Mouse (Mus musculus): ENCODE measurements at regions not wholly inside any gene's neighbourhood (a gene's known extent, or its start where the extent isn't known, plus 50 kb on each side); places are given as distances from the start of the nearest gene placed in this dataset.

- ATAC-seq, result no peak
- H3K4me3 ChIP-seq, result no peak overlapping the region
- H3K4me2 ChIP-seq, result no peak overlapping the region
- no peak overlapping the region for H3K9ac ChIP-seq
- peaks cover 45% of the 10 kb centered on the region for H3K4me1 ChIP-seq
- H3K36me3 ChIP-seq (ENCODE audit: poor library complexity, severe bottlenecking), result no peaks in the 10 kb centered on the region
- H3K27ac ChIP-seq, result no peak overlapping the region
- H3K9me3 ChIP-seq (replicated peaks), result no peaks in the 10 kb centered on the region
- H3K27me3 ChIP-seq, result peaks cover 93% of the 10 kb centered on the region
- 39% methylated on average over 5 of the region's 5 CpGs for whole genome bisulfite sequencing
Measured at GRCm38 (mm10) chr9:47909051-47909450, 252.8 kb upstream of the Nxpe4 start.

GRCm38 (mm10) chr9:47910501-47910906, 251.3 kb upstream of the Nxpe4 start:
- ATAC-seq, result peak; percentile 95
- peaks cover 95% of the 10 kb centered on the region for H3K27me3 ChIP-seq
- no peaks in the 10 kb centered on the region for H3K9me3 ChIP-seq (replicated peaks)
- peak overlapping the region; percentile 69 for H3K27ac ChIP-seq
- 13% methylated on average over 6 of the region's 6 CpGs for WGBS
- peaks cover 31% of the 10 kb centered on the region for H3K4me1 ChIP-seq
- no peak overlapping the region for H3K4me3 ChIP-seq
- H3K4me2 ChIP-seq, result peak overlapping the region; percentile 30
- H3K36me3 ChIP-seq (ENCODE audit: poor library complexity, severe bottlenecking), result no peaks in the 10 kb centered on the region
- H3K9ac ChIP-seq, result peak overlapping the region; percentile 10; the same call in 1 of the 2 replicates

- Histone ChIP-seq H3K4me1 (peaks cover 30% of the 10 kb centered on the region), H3K4me3 (no peak overlapping the region), H3K9ac (no peak overlapping the region), H3K9me3 (replicated peaks) (no peaks in the 10 kb centered on the region), H3K27ac (no peak overlapping the region), H3K4me2 (no peak overlapping the region), H3K36me3 (ENCODE audit: poor library complexity, severe bottlenecking) (no peaks in the 10 kb centered on the region), H3K27me3 (peaks cover 84% of the 10 kb centered on the region)
- ATAC-seq, result no peak
- 86% methylated on average over 5 of the region's 5 CpGs for WGBS
Measured at GRCm38 (mm10) chr9:47912823-47913222, 249.0 kb upstream of the Nxpe4 start.

GRCm38 (mm10) chr9:47935299-47935698, 226.5 kb upstream of the Nxpe4 start:
- ATAC-seq, result no peak
- H3K4me1 ChIP-seq, result peaks cover 4% of the 10 kb centered on the region; the same call in 1 of the 2 replicates
- 86% methylated on average over 2 of the region's 2 CpGs for WGBS

GRCm38 (mm10) chr9:47935957-47936457, 225.8 kb upstream of the Nxpe4 start:
- Histone ChIP-seq H3K9me3 (replicated peaks) (no peaks in the 10 kb centered on the region), H3K9ac (no peak overlapping the region), H3K27me3 (peaks cover 9% of the 10 kb centered on the region), H3K4me3 (no peak overlapping the region), H3K27ac (no peak overlapping the region), H3K36me3 (ENCODE audit: poor library complexity, severe bottlenecking) (no peaks in the 10 kb centered on the region), H3K4me1 (peaks cover 4% of the 10 kb centered on the region; the same call in 1 of the 2 replicates), H3K4me2 (no peak overlapping the region)
- 23% methylated on average over 7 of the region's 7 CpGs for WGBS
- no peak for ATAC-seq

More at GRCm38 (mm10) chr9:47935299-47935698, 226.5 kb upstream of the Nxpe4 start:
- Histone ChIP-seq H3K36me3 (ENCODE audit: poor library complexity, severe bottlenecking) (no peaks in the 10 kb centered on the region), H3K4me2 (no peak overlapping the region), H3K4me3 (no peak overlapping the region), H3K27me3 (peaks cover 9% of the 10 kb centered on the region), H3K9me3 (replicated peaks) (no peaks in the 10 kb centered on the region), H3K9ac (no peak overlapping the region), H3K27ac (no peak overlapping the region)

- peaks cover 9% of the 10 kb centered on the region for H3K27me3 ChIP-seq
- H3K4me2 ChIP-seq, result no peak overlapping the region
- H3K9me3 ChIP-seq (replicated peaks), result no peaks in the 10 kb centered on the region
- H3K27ac ChIP-seq, result no peak overlapping the region
- H3K4me1 ChIP-seq, result peaks cover 14% of the 10 kb centered on the region
- H3K9ac ChIP-seq, result no peak overlapping the region
- WGBS, result 83% methylated on average over 14 of the region's 14 CpGs
- ATAC-seq, result no peak
- no peak overlapping the region for H3K4me3 ChIP-seq
- no peaks in the 10 kb centered on the region for H3K36me3 ChIP-seq (ENCODE audit: poor library complexity, severe bottlenecking)
Measured at GRCm38 (mm10) chr9:47938941-47939710, 222.7 kb upstream of the Nxpe4 start.

GRCm38 (mm10) chr9:47942761-47943583, 218.9 kb upstream of the Nxpe4 start:
- H3K4me1 ChIP-seq, result peaks cover 9% of the 10 kb centered on the region
- 46% methylated on average over 11 of the region's 11 CpGs for WGBS
- ATAC-seq, result peak; percentile 63
- peak overlapping the region; percentile 25; the same call in 1 of the 2 replicates for H3K27ac ChIP-seq
- H3K36me3 ChIP-seq (ENCODE audit: poor library complexity, severe bottlenecking), result no peaks in the 10 kb centered on the region
- H3K27me3 ChIP-seq, result peaks cover 9% of the 10 kb centered on the region
- no peaks in the 10 kb centered on the region for H3K9me3 ChIP-seq (replicated peaks)
- H3K4me3 ChIP-seq, result no peak overlapping the region
- H3K9ac ChIP-seq, result no peak overlapping the region
- H3K4me2 ChIP-seq, result no peak overlapping the region

- H3K36me3 ChIP-seq (ENCODE audit: poor library complexity, severe bottlenecking), result no peaks in the 10 kb centered on the region
- H3K4me1 ChIP-seq, result peaks cover 9% of the 10 kb centered on the region
- H3K4me2 ChIP-seq, result no peak overlapping the region
- WGBS, result 92% methylated on average over 7 of the region's 7 CpGs
- ATAC-seq, result no peak
- no peak overlapping the region for H3K4me3 ChIP-seq
- H3K27ac ChIP-seq, result no peak overlapping the region
- H3K9me3 ChIP-seq (replicated peaks), result no peaks in the 10 kb centered on the region
- H3K9ac ChIP-seq, result no peak overlapping the region
- no peaks in the 10 kb centered on the region for H3K27me3 ChIP-seq
Measured at GRCm38 (mm10) chr9:47946226-47946625, 215.6 kb upstream of the Nxpe4 start.

- Histone ChIP-seq H3K27me3 (no peaks in the 10 kb centered on the region), H3K4me2 (no peak overlapping the region), H3K9ac (no peak overlapping the region), H3K4me1 (no peaks in the 10 kb centered on the region), H3K27ac (no peak overlapping the region), H3K36me3 (ENCODE audit: poor library complexity, severe bottlenecking) (no peaks in the 10 kb centered on the region), H3K9me3 (replicated peaks) (0 out of 2 replicates have a peak, but pooled peaks cover 7% of the 10 kb centered on the region), H3K4me3 (no peak overlapping the region)
- no peak for ATAC-seq
- WGBS, result 68% methylated on average over 3 of the region's 3 CpGs
Measured at GRCm38 (mm10) chr9:47957881-47958280, 203.9 kb upstream of the Nxpe4 start.

GRCm38 (mm10) chr9:47958861-47959260, 203.0 kb upstream of the Nxpe4 start:
- Histone ChIP-seq H3K4me2 (no peak overlapping the region), H3K9me3 (replicated peaks) (0 out of 2 replicates have a peak, but pooled peaks cover under 1% of the 10 kb centered on the region), H3K4me1 (no peaks in the 10 kb centered on the region), H3K4me3 (no peak overlapping the region), H3K27me3 (no peaks in the 10 kb centered on the region), H3K9ac (no peak overlapping the region), H3K36me3 (ENCODE audit: poor library complexity, severe bottlenecking) (no peaks in the 10 kb centered on the region), H3K27ac (no peak overlapping the region)
- WGBS, result 93% methylated on average over 6 of the region's 6 CpGs
- ATAC-seq, result no peak

- no peak overlapping the region for H3K9ac ChIP-seq
- no peaks in the 10 kb centered on the region for H3K4me1 ChIP-seq
- H3K9me3 ChIP-seq (replicated peaks), result no peaks in the 10 kb centered on the region
- H3K4me3 ChIP-seq, result no peak overlapping the region
- H3K4me2 ChIP-seq, result no peak overlapping the region
- H3K27me3 ChIP-seq, result no peaks in the 10 kb centered on the region
- WGBS, result 88% methylated on average over 4 of the region's 4 CpGs
- no peak overlapping the region for H3K27ac ChIP-seq
- ATAC-seq, result no peak
- no peaks in the 10 kb centered on the region for H3K36me3 ChIP-seq (ENCODE audit: poor library complexity, severe bottlenecking)
Measured at GRCm38 (mm10) chr9:47961176-47961575, 200.6 kb upstream of the Nxpe4 start.

- no peak overlapping the region for H3K27ac ChIP-seq
- WGBS, result 66% methylated on average over 4 of the region's 4 CpGs
- no peak overlapping the region for H3K4me2 ChIP-seq
- H3K9me3 ChIP-seq (replicated peaks), result no peaks in the 10 kb centered on the region
- no peak overlapping the region for H3K4me3 ChIP-seq
- H3K9ac ChIP-seq, result no peak overlapping the region
- no peak for ATAC-seq
- H3K36me3 ChIP-seq (ENCODE audit: poor library complexity, severe bottlenecking), result no peaks in the 10 kb centered on the region
- H3K4me1 ChIP-seq, result no peaks in the 10 kb centered on the region
- no peaks in the 10 kb centered on the region for H3K27me3 ChIP-seq
Measured at GRCm38 (mm10) chr9:47962161-47962560, 199.7 kb upstream of the Nxpe4 start.
